Mouse (Mus musculus): ENCODE measurements around the gene Stx6. TPM values are rescaled to one million over a fixed set of nuclear protein-coding genes. Genes with fewer than 3 reads are reported as not detected.

The Stx6 gene
- total RNA-seq, 4 experiments from 2014 or later = 12.1 to 14.6 (median 13.0) TPM

GRCm38 (mm10) chr1:155253126-155253525 is 94.6 kb downstream of the Stx6 start:
- no peak for DNase-seq (ENCODE audit: low spot score in 2 of 2)

- no peak for DNase-seq (ENCODE audit: low spot score in 2 of 2)
Measured at GRCm38 (mm10) chr1:155254309-155254708, 95.8 kb downstream of the Stx6 start.

Other genes starting within 250 kb of the Stx6 start
- 1 to 10 TPM; 4.7 to 9.9 (median 6.4) TPM for gene Ier5, start 59.1 kb upstream of the Stx6 start, total RNA-seq (2022)
- gene Mr1, start 11.9 kb upstream of the Stx6 start, total RNA-seq (2022) = 10 to 100 TPM; 12.4 to 16.1 (median 13.3) TPM
- gene BC034090, start 85.7 kb downstream of the Stx6 start, total RNA-seq (2022) = 1 to 10 TPM in 2 of 4 experiments, under 1 TPM in 2; 0.32 to 1.5 (median 1.0) TPM

All from gastrocnemius, adult 8-10 months (tissue).